Mouse (Mus musculus) heart, adult 2 months (tissue): ENCODE data around the gene Reg4. TPM values are rescaled to one million over a fixed set of nuclear protein-coding genes. Genes with fewer than 3 reads are reported as not detected.

ENCODE experiments used
- DNase-seq, 2 experiments: peaks; one replicate each; pipeline ENCODE4 v3.0.0; 2021
- H3K27ac ChIP-seq: fragments of 200-600 bp; 2 replicates; pipeline ENCODE4 v1.8.1; 2022
- H3K27me3 ChIP-seq: fragments of 200-500 bp; 2 replicates; pipeline ENCODE4 v1.6.1; 2012; ENCODE audit warnings: mild to moderate bottlenecking, low read length, inconsistent platforms, mixed read lengths; ENCODE audit not compliant: control insufficient read depth, insufficient read depth
- H3K36me3 ChIP-seq: fragments of 200-500 bp; 2 replicates; pipeline ENCODE4 v1.6.1; 2012; ENCODE audit warnings: low read length, inconsistent platforms; ENCODE audit not compliant: control insufficient read depth, insufficient read depth
- H3K4me1 ChIP-seq: fragments of 200-500 bp; 2 replicates; pipeline ENCODE4 v1.6.1; 2011; ENCODE audit warnings: low read length; ENCODE audit not compliant: control insufficient read depth, insufficient read depth
- H3K4me3 ChIP-seq: fragments of 200-600 bp; 2 replicates; pipeline ENCODE4 v1.8.1; 2022
- H3K79me2 ChIP-seq: fragments of 200-500 bp; replicated peaks from 2 replicates; pipeline ENCODE4 v1.6.1; 2012; ENCODE audit warnings: mild to moderate bottlenecking, inconsistent platforms, low read length, moderate library complexity, mixed read lengths; ENCODE audit not compliant: control insufficient read depth, insufficient read depth
- H3K9ac ChIP-seq: fragments of 200-500 bp; 2 replicates; pipeline ENCODE4 v1.6.1; 2012; ENCODE audit warnings: low read depth, mild to moderate bottlenecking, control low read depth, inconsistent platforms, low read length, mixed read lengths
- CTCF ChIP-seq: fragments of 200-600 bp; IDR thresholded peaks from 2 replicates; pipeline ENCODE4 v1.8.1; 2022; ENCODE audit warnings: antibody characterized with exemption, mild to moderate bottlenecking, moderate library complexity
- EP300 ChIP-seq: fragments of 200-500 bp; IDR thresholded peaks from 2 replicates; pipeline ENCODE4 v1.6.1; 2011; ENCODE audit warnings: low read depth, low read length, control low read depth; ENCODE audit not compliant: insufficient read depth
- POLR2A ChIP-seq: fragments of 200-500 bp; IDR thresholded peaks from 2 replicates; pipeline ENCODE4 v1.6.1; 2011; ENCODE audit warnings: mild to moderate bottlenecking, low read depth, low read length, control low read depth; ENCODE audit not compliant: insufficient read depth
- WGBS: fragments of 180-500 bp; shearing (Covaris S2); methylation state at CpG from one replicate; pipeline ENCODE4 v1.1.7; 2018; 5-methylcytosine and 5-hydroxymethylcytosine counted together
- intact Hi-C: fragments of 180-260 bp; cut with DNase I; formaldehyde crosslinking; loops from one replicate; pipeline ENCODE4 v1.15.1; 2025
- polyA plus RNA-seq: library from polyadenylated mRNA; depleted of rRNA; stranded (reverse); fragments of >200 nt; gene quantifications from 2 replicates; pipeline ENCODE4 v1.2.3, GENCODE M21; 2012; rRNA removed
- total RNA-seq, 2 experiments: library from RNA; stranded (reverse); gene quantifications; 2 replicates each; pipeline ENCODE4 v1.2.3; 2021

The Reg4 gene
- total and polyA plus RNA-seq, 3 experiments = not detected

DNA sequence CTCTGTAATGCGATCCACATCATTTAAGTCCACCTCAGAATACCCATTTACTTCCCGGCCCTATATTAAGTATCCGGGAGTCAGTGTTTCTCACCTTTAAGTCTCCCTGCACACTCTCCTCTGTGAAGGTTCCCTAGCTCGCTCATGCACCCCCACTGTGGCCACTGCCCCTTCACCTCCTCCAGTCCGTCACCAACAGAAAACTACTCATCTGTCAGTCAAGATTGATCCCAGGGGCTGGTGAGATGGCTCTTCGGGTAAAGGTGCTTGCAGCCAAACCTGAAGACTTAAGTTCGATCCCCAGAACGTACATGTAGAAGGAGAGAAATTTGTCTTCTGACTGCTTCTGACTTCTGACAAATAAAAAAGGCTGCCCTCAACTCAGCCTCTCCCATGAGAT is 60.5 kb downstream of the Reg4 start:
- TF ChIP-seq POLR2A (no peak), EP300 (no peak), CTCF (no peak)
- Histone ChIP-seq H3K79me2 (no peaks in the 10 kb centered on the region), H3K27ac (no peak overlapping the region), H3K4me3 (no peak overlapping the region), H3K27me3 (no peaks in the 10 kb centered on the region), H3K4me1 (peaks cover 3% of the 10 kb centered on the region), H3K36me3 (no peaks in the 10 kb centered on the region), H3K9ac (no peak overlapping the region)
- 93% methylated on average over 8 of the region's 8 CpGs for WGBS
- intact Hi-C loops = no loop called here
- no peak for DNase-seq

DNA sequence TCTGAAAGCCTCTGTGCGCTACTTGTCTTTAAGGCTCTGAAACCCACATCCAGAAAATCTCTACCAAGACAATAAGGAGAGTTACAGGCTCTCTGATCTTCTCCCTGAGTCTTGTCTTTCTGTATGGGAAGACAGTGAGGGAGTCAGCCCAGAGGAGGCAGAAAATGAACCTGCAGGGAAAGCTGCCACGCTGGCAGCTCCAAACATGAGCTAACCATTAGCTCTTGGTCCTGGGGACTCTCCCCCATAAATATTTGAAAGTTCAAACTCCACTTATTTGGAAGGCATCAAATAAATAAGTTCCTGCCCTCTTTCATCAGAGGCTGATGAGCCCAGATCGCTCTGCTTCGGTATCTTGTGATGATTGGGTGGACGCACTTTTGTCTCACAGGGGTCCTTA is 61.2 kb downstream of the Reg4 start:
- Histone ChIP-seq H3K4me1 (peaks cover 3% of the 10 kb centered on the region), H3K9ac (no peak overlapping the region), H3K4me3 (no peak overlapping the region), H3K36me3 (no peaks in the 10 kb centered on the region), H3K27me3 (no peaks in the 10 kb centered on the region), H3K79me2 (no peaks in the 10 kb centered on the region), H3K27ac (no peak overlapping the region)
- no peak for TF ChIP-seq CTCF
- no peak for TF ChIP-seq EP300
- TF ChIP-seq POLR2A = no peak
- 93% methylated on average over 5 of the region's 5 CpGs for WGBS
- intact Hi-C loops = no loop called here
- DNase-seq = no peak

Other genes with a start within 250 kb of the Reg4 start
- 10 to 100 TPM; 14.9 to 18.1 TPM for gene Notch2, start 208.6 kb upstream of the Reg4 start, total RNA-seq
- 10.0 and 14.1 TPM in 2 replicates for gene Notch2, start 208.6 kb upstream of the Reg4 start, polyA plus RNA-seq
- gene Adam30, start 61.5 kb upstream of the Reg4 start, total RNA-seq = not detected
- gene Adam30, start 61.5 kb upstream of the Reg4 start, polyA plus RNA-seq = 0.04 TPM in 1 of 2 replicates, not detected in the other
- gene Hmgcs2, start 58.3 kb downstream of the Reg4 start, total RNA-seq = 10 to 100 TPM in 1 of 2 experiments, 1 to 10 TPM in 1; 9.4 to 12.9 TPM
- 8.1 and 9.9 TPM in 2 replicates for gene Hmgcs2, start 58.3 kb downstream of the Reg4 start, polyA plus RNA-seq
- 1 to 10 TPM; 1.5 to 1.8 TPM for gene Phgdh, start 117.8 kb downstream of the Reg4 start, total RNA-seq
- gene Phgdh, start 117.8 kb downstream of the Reg4 start, polyA plus RNA-seq = 3.7 and 4.5 TPM in 2 replicates
- gene Zfp697, start 160.3 kb downstream of the Reg4 start, total RNA-seq = 1 to 10 TPM; 5.9 to 8.1 TPM
- gene Zfp697, start 160.3 kb downstream of the Reg4 start, polyA plus RNA-seq = 6.3 and 9.0 TPM in 2 replicates
- gene Gm4450, start 235.0 kb downstream of the Reg4 start, total RNA-seq = not detected
- not detected in 2 replicates for gene Gm4450, start 235.0 kb downstream of the Reg4 start, polyA plus RNA-seq